Mouse (Mus musculus): ENCODE measurements at regions not wholly inside any gene's neighbourhood (a gene's known extent, or its start where the extent isn't known, plus 50 kb on each side); places are given as distances from the start of the nearest gene placed in this dataset.

DNA sequence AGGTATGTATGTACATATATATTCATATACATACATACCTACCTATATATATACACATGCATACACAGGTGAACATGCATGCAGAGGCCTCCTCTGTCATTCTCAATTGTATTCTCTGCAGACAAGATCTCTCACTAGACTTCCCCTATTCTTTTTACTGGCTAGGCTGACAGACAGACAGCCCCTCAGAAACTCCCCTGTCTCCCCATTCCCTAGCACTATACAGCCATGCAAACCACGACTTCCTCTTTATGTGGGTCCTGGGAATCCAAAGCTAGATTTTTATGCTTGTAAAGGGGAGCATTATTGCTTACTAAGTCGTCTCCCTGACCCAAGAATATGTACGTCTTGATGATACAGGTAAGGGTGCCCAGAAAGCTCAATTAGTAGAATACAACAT is 86.9 kb downstream of the Fam124b start:
- DNase-seq: no peak

DNA sequence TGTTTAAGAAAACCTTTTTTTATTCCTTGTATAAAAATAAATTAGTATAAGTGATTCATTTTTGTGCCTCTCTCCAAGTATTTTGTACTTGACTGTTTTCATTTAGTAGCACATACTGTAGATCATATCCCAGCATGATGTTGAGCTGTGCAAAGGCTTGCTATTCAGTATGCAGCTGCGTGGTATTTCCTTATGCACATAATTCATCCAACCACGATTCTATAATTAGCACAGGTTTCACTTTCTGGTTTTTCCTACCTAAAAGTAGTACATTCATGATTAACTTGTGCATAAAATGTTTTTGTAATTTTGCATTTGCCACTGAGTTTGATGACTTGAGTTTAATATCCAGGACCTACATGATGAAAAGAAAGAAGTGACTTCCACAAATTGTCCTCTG is 94.3 kb downstream of the Fam124b start:
- no peak for DNase-seq

DNA sequence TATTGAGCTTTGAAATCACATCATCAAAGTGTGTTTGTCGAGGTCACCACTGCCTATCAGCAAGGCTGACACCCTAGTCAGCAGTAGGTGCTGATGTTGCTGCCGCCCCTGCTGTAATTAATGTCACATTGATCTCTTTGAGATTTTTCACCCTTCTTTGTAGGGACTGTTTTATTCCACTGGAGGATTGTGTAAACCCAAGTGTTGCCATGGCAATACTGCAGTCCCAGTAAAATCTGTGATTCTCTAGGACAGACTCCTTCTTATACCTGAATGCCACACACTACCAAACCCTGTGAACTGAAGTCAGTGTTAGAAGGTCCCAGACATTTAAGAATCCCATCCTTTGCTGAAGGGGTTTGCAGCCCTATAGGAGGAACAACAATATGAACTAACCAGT is 102.4 kb downstream of the Fam124b start:
- no peak for DNase-seq

DNA sequence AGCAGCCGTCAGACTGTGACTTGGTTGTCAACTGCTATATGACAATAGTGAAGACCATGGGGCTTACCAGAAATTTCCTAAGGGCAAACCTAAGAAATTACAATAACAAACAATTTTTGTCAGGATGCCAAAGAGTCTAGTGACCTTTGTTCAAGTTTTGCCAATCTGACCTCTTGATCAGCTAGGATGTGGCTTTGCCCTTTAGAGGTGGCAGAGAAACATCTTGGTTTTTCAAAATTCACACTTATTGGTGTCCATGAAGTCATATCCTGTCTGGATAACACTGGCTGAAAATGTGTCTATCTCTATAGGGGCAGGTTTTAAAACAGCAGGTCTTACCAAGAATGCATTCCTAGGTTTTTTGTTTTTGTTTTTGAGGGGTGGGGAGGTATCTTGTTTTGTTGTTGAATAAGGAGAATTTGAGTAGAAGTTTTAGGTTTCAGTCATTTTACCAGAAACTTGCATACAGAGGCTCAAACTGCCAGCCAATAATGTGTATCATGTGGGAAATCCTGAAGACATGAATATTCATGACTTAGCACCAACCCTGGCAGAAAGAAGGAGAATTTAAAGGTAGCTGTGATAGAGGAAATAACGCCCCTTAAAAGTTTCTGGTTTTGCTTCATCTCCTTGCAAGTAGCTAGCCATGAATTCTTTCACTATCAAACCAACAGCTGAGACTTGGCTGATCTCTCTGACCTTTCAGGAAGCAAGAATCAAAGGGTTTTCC is 110.4 kb downstream of the Fam124b start:
- DNase-seq: no peak

DNA sequence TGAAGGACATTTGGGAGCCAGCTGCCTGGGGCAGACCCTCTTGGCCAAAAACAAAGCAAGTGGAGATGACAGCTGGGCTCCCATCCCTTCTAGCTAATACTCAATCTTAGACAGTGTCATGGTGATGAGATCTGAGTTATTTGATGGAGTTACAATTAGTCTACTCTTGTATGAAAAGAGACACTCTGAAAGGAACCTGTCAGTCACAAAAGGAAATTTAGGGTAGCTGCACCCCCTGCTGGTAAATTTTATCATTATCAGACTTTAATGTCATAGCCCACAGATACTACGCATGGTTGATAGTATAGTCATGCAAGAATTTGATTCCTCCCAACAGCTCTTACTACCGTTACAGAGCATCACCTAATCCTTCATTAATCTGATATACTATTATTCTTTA is 112.0 kb downstream of the Fam124b start:
- DNase-seq: no peak

DNA sequence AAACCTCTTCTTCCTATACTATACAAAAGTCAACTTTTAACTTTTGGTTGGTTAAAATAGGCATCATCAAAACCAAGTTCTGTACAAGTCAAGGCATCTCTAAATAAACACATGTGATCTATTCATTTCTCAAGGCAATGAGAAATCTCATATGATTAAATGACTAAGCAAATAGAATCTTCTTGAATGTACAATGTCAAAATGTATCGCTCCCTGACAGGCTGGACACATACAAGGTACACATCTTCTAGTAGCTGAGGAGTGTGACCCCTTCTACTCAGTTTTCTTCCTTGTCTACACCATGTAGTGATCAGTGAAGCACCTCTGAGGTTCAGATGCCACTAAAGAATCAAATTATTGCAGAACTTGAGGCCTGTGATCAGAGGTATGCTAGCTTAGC is 120.0 kb downstream of the Fam124b start:
- DNase-seq: no peak

DNA sequence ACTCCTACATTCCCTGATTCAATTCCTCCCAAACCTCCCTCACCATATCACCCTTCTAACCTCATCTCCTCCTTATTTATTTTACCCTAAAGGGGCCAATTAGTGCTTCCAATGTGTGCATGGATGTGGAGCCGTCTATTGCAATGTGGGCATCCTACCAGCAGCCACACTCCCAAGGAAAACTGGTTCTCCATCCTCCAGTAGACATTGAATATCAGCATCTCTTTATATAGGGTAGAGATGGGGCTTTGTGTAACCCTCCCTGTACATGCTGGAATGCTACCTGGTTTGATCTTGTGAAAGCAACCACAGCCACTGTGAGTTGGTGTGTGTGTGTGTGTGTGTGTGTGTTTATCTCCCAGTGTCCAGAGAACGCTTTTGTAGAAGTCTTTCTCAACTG is 126.5 kb downstream of the Fam124b start:
- no peak for DNase-seq

DNA sequence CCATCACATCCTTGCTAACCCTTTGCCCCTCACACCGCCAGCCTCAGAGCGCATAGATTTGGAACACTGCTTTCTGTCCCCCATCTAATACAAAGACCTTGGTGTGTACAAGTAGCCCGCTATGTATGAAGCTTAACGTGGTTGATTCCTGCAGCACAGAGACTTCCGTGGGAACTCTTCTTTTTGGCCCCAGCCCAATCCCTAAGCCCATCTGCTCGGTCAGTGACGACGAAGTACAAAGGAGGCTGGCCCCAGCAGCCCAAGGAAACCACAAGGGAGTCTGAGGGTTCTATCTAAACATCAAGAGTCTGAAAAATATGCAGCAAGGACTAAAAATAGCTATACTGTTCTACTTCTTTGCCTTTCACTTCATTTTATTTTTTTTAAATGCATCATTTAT is 126.9 kb downstream of the Fam124b start:
- no peak for DNase-seq

DNA sequence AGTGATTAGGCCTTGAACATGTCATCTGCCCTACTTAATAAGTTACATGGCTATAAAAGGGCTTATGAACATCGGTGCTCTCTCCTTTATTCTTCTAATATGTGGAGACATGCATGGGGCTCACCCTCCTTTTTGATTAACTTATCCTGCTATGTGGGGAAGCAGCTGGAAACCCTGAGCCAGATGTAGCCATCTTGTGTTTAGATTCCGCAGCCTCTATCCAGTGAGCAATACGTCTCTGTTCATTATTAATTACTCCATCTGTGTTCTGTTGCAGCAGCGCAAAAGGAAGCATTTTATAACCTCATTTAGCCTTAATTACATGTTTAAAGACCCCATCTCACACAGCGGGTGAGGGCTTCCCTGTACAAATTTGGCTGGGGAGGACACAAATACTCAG is 129.6 kb downstream of the Fam124b start:
- DNase-seq: no peak

DNA sequence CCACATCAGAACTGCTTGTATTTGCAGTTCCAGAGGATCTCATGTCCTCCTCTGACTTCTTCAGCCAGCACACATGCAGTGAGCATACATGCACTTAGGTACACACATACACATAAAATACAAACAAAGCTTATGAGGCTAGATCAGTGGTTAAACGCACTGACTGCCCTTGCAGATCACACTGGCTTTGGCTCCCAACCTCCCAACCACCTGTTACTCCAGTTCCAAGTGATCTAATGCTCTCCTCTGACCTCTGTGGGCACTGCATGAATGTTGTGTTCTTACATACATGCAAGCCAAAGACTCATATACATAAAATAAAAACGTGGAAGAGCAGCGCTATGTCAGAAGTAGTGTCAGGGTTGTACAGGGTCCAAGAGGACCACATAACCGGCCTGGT is 141.9 kb downstream of the Fam124b start:
- no peak for DNase-seq

DNA sequence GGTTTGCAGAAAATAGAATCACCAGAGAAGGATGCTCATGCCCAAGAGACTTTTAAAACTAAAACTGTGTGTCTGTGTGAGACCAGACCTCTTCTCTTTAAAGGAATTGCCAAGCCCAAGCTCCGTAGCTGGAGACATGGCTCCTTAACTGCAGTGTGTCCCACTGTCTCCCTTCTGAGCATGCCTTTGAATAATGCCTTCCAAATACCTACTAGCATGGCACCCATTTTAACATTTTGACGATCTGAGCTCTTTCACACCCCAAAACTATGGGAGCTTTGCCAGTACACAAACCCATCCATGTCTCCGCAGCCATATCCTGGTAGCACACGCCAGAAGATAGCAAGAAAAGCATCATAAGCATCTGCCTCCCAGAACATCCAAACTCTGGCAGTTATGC is 143.9 kb downstream of the Fam124b start:
- DNase-seq: no peak

DNA sequence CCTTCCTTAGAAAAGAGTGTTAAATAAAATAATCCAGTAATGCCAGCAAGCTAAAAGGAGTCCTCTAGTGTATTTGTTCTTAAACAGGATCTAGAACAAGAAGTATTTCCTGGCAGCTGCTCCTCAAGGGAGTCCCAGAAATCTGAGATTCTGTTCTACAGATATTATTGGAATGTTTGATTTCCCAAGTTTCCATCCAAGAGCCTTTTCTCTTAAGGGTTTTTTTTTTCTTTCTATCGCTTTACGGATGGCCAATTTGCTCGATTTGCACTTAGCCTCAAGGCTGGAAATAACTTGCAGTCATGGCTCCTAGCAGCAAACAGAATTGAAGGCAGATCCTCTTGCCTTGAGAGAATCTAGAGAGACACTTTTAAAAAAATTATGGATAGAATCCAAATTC is 144.3 kb downstream of the Fam124b start:
- no peak for DNase-seq

DNA sequence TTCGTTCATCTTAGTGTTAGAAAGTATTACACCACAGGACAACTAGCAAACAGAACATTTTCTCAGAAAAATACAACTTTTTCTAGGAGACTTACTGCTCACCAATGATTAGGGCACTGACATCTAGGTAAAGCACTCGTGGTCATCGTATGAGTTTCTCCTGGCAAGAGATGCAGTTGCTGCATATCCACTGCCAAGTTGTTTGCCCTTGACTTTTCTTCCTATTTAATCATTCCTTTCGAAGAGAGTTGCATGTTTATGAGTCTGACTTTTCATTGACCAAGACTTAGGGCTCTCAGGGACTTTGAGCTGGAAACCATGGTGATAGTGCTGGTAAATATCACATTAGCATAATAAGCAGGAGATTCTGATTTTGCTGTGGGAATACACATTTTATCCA is 149.1 kb downstream of the Fam124b start:
- no peak for DNase-seq

DNA sequence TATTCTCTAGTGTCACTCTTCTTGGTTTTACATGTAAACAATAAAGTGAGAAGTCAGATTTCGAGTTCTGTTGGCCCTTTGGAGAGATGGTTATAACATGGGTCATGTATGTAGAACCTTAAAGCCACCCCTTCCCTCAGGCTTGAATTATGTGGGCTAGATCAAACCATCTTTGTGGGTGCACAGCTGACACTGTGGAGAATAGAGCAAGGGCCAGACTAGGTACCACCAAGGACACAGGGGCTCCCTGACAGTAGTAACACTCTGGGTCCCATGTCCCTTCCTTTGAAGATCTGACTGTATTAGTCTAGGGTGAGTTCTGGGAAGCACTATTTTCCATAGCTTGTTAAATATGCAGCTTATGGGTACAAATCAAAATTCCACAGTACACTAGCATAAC is 156.2 kb downstream of the Fam124b start:
- no peak for DNase-seq

DNA sequence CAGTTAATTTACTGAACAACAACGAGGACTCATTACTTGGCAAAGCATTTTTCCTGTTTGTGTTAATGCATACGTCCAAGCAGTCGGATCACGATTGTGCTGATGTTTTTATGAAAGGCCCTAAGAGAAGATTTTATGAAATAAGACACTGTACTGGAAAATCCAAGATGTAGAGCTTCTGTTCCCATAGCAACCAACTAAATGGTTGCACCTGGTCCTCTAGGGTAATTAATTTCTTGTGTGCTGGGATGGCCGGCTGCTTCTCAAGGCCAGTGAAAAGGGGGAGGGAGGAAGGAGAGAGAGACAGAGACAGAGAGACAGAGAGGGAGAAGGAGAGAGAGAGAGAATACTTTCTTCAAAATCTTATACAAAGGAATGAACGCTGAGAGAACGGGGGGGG is 156.6 kb downstream of the Fam124b start:
- no peak for DNase-seq

DNA sequence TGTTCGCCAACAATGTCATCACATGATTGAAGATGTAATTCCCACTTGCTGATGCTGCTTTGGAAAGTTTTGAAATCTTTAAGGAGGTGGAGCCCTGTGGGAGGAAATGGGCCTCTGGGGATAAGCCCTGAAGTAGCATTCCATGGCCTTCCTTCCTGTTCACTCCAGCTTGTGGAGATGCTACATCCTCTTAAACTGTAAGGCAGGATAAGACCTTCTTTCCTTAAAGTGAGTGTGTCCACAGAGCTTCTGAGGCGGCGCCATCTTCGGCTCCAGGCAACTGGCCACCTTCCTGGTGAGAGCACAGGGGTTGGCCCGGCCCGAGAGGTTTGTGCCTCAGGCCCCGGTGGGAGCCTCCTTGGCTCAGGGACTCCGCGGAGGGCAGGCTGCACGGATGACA is 173.1 kb downstream of the Fam124b start:
- DNase-seq: no peak

DNA sequence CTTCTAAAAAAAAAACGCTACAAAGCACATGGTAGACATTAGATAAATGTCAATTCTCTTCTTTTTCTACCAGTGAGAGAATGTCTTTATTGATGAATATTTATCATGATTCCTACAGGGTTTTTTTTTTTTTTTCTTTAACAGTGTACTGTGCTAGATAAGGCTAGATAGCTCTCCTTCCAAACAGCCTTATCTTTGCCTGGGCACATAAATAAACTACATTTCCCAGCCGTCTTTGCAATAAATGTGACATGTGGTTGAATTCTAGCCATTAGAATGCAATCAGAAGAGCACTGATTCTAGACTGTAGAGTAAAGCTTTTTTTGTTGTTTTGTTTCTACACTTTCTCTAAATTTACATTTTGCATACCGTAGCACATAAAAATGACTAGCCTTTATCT is 177.9 kb downstream of the Fam124b start:
- DNase-seq: no peak

DNA sequence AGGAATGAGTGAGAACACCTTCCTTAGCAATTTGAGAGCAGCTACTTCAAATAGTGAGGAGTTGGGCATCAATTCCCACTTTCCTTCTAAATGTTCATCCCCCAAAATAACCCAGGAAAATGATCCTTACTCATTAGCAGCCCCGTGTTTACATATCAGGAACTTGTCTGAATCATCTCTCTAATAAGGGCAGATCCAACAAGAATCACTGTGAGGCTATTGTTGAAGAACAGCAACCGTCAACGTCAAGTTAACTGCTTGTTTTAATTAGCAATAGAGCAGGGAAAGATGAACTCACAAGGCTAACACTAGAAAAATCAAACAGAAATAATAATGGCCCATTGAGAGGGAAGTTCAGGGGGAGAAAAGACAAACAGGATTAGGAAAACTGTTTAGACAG is 178.4 kb downstream of the Fam124b start:
- DNase-seq: no peak

DNA sequence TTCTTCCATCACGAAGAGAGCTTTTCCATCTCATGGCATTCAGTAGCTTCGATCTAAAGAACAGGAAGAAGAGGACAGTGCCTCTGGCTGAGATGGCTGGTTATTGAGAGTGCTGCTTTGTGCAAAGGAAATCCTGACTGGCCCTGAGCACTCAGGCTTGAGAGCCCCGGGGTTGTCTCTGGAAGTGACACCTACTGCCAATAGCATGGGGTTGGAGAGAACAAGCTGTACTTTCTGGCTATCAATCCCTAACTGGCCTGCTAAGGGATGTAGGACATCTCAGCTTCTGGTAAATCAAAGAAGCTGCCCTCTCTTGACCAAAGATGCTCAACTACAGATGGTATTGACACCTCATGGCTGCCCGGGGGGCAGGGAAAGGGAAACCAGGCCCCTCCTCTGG is 178.2 kb upstream of the Serpine2 start:
- no peak for DNase-seq

DNA sequence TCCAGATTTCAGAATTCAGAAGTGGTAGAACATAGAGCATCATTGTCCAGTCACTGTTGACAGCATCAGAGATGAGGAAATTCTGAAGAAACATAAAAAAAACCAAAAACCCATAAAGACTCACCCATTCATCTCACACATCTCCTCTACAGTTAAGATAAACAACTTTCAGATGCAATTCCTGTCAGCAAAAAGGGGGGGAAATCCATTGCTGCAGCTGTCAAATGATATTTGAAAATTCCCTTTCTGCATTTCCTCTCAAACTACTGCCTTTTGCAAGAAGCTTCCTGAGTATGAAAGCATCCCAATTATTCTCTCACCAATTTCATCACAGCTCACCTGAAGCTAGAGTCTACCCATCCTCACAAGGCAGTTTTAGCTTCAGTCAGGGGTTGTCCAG is 177.1 kb upstream of the Serpine2 start:
- no peak for DNase-seq

DNA sequence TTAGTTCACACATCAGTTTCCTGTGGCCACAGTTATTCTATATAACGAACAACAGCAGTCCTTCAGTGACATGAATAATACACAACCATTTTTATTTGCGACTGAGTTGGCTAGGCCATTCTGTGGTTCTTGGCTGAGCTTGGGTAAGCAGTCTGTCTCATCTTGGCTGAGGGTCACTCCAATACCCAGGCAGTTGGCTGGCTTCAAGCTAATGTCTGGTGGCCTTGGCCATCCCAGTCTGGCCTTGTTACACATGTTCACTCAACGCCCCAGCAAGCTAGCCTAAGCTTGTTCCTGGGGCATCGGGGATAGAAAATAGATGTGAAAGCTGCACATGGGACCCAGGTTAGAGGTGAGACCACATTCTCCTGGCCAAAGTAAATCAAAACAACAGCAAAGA is 175.5 kb upstream of the Serpine2 start:
- DNase-seq: no peak

DNA sequence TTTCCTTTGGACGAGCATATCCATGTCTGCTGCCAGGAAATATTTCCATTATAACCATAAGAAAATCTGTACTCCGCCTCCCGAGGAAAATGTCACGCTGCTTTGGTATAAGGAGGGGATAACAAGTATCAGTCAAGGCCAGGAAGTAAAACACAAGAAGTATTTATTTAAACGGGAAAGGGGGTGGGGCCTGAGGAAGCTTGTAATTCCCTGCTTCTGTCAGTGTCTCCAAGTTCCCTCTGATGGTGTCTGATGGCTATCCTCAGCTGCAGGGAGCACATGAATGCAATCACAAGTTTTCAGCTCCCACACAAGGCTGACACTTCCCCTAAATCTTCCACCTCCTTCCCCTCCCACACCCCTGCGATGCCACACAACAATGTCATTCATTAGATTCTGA is 172.5 kb upstream of the Serpine2 start:
- no peak for DNase-seq

DNA sequence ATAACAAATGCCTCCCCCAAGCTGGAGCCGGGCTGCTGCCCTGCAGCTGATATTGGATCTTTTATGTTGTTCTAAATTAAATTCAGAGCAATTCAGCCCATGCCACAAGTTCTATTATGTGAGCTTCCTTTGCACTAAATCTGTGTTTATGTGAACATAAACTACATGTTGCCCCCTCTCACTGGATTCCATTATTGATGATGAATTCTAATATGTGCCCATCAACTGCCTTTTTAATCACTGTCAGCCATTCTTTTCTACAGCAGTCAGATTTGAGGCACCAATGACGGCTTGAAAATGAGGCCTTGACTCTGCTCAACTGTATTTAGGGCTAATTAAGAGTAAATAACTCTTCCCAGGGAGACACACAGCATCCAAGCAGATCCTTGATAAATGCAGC is 172.1 kb upstream of the Serpine2 start:
- DNase-seq: no peak

DNA sequence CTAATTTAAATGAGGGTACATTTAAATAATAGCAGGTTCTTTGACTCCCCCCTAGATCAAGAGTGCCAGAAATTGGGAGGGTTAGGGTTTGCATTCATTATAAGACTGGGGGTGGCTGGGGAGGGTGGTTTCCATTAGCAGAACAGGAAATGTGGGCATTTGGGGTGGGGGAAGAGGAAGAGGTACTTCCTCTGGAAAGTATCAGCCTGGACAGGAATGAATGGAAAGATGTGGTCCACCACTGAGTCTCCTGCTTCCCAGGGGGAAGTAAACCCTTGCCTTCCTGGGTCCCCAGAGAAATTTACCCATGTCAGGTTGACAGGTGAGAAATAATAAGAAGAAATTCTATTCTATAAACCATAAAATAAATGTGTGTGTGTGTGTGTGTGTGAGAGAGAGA is 171.5 kb upstream of the Serpine2 start:
- no peak for DNase-seq

DNA sequence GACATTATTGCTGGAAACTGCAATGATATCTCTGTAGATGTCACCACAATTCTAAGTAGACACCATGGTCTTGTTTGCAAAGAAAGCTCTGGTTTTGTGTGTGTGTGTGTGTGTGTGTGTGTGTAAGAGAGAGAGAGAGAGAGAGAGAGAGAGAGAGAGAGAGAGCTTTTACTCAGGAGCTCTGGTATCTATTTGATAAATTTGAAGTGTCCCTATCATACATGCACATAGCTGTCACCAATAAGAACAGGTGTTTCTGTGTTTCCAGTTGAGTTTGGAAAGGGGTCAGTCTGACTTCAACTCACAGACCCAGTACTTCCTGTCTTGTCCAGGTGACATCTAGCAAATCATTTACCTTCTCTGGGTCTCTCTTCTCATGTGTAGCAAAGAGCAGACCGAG is 169.7 kb upstream of the Serpine2 start:
- no peak for DNase-seq

DNA sequence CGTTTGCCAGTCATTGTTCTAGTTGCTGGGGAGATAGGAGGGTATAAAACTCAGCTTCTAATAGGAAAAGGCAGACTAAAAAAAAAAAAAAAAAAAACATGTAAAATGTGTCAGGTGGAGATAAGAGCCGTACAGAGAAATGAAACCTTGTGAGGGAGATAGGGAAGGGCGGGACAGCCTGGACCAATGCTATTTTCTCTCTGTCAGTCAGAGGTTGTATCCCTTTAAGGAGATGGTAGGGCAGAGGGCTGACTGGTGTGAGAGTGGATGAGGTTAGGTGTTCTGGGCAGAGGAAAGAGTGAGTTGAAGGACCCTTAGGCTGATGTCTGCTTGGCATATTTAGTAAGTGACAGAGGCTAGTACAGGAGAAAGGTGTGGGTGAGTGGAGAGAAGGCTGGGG is 169.2 kb upstream of the Serpine2 start:
- DNase-seq: no peak

All from cerebellum, postnatal 36 days (tissue).